Mouse (Mus musculus) kidney, postnatal 36 days (tissue): Measurements from ENCODE around the gene Irf6.

Source experiments
- DNase-seq, 2 experiments: peaks; one replicate each; pipeline ENCODE4 v3.0.0; 2021 to 2022; ENCODE audit warnings: mixed read lengths in 2 of 2

Gene Irf6

GRCm38 (mm10) chr1:193203821-193204220 is 50.9 kb downstream of the Irf6 start:
- no peak for DNase-seq

GRCm38 (mm10) chr1:193205431-193205830 is 52.5 kb downstream of the Irf6 start:
- DNase-seq = peak in 1 of 2 experiments; percentile 11

DNA sequence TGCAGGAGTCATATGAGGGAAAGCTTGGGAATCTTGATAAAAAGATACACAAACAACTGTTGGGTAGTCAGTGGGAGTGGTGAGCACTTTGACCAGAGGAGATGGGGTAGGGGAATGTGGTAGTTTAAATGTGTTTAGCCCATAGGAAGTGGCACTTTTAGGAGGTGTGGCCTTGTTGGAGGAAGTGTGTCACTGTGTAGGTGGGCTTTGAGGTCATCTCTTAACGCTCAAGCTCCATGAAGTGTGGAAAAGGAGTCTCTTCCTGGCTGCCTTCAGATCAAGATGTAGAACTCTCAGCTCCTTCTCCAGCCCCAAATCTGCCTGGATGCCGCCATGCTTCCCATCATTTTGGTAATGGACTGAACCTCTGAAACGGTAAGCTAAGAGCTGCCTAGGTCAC is 54.6 kb downstream of the Irf6 start, which contains the start of gene Lamb3:
TSS of gene Lamb3 (plus strand) at position 197 of the 400 bp plus-strand sequence.
- DNase-seq = no peak

GRCm38 (mm10) chr1:193208178-193208577 is 55.3 kb downstream of the Irf6 start:
- DNase-seq = peak; percentile 74 to 88

DNA sequence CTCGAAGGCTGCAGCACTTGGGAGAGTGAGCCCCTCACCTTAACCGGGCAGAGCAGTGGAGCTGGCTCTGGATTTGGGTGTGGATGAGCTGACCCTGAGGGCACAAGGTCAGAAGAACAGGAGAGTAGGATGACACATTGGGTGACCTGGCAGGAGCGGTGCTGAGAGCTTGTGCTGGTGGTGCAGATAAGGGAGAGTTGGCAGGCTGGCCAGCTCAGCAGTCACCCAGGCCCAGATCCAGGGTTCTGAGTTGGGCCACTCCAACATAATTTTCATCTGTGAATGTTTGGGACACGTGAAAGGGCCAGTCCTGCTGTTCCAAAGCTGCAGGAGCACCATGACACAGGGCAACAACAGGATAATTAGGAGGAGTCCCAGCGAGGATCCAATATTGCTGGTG is 58.5 kb downstream of the Irf6 start:
- DNase-seq = no peak

DNA sequence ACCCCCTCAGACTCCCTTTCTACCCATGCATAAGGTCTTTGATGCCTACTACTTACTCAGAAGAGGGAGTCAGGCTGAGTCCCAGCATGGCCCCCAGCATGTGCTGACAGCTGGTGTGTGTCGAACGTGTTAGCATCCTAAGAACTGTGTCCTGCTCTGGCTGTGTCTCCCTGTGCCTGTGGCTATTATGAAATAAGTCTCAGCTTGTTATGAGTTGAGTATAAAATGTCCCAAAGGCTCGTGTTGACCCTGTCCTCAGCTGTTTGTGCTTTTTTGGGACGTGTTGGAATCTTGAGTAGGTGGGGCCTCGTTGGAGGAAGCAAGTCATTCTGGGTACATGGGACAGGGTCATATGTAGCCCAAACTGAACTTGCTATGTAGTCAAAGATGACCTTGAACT is 61.1 kb downstream of the Irf6 start:
- no peak for DNase-seq

DNA sequence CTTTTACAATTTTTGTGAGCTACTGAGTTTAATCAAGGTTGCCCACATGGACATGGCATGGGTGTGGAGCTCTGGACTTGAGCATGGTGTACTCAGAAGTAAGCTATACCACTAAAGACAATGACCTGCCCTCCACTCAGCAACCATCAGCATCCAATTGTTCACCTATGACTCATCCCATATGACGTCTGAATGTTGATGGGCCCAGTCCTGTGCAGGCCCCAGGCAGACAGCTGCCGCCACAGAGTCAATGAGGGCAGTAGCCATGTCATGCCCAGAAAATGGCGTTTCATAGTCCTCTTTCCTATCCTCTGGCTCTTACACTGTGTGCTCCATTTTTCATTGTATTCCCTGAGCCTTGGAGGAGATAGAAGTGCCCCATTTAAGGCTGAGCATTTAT is 63.1 kb downstream of the Irf6 start:
- DNase-seq = no peak

DNA sequence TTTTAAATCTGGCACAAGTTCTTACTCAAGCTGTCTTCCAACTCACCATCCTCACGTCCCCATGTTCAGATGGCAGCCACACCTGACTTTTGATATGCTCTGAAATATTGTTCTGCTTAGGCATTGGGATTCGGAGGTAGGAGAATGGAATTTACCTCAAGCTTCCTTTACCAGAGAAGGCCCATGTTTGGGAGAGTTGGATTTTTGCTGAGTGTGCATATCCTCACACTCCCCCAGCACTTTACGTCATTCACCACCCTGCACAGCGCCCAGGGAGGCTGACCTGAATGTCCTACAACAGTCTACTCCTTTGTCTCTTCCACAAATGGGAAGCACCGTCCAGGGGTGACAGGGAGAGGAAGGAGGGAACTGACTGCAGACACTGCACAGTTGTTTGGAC is 67.5 kb downstream of the Irf6 start:
- no peak for DNase-seq
